47 mouse cellular contexts compared by ENCODE assay signal in genomic region chr11:101969835-101970234, GRCm38 (mm10). TPM values are rescaled to one million over a fixed set of nuclear protein-coding genes. Genes with fewer than 3 reads are reported as not detected.
"Had no signal": no experiment of that assay in that cellular context is flagged by ENCODE, and none has a peak within 500 bp of the region (broad histone marks: within the 10 kb centered on the region; RNA-seq: fewer than 3 reads in every experiment).

No protein-coding gene starts in this region.

- H3K4me3 ChIP-seq: limb, embryonic 10.5 days; limb, embryonic 12.5 days; limb, embryonic 13.5 days; limb, embryonic 15.5 days; liver, embryonic 12.5 days; liver, embryonic 13.5 days; liver, embryonic 15.5 days; lung, embryonic 15.5 days; megakaryocyte, embryonic 14.5 days; midbrain, embryonic 10.5 days; midbrain, embryonic 12.5 days; midbrain, embryonic 13.5 days; midbrain, embryonic 15.5 days; neural tube, embryonic 12.5 days; neural tube, embryonic 13.5 days had no signal

- DNase-seq: left cerebral cortex, postnatal 4 days; liver; liver, embryonic 13.5 days; liver, postnatal 0 days; lung, adult 18-20 months; lung, adult 2 months; lung, embryonic 14.5 days; lung, postnatal 10 days; lung, postnatal 14 days; lung, postnatal 36 days; lung, postnatal 4 days; midbrain, embryonic 14.5 days had no signal

- H3K36me3 ChIP-seq: limb, embryonic 10.5 days; limb, embryonic 12.5 days; limb, embryonic 13.5 days; liver, embryonic 12.5 days; liver, embryonic 15.5 days; lung, embryonic 15.5 days; midbrain, embryonic 10.5 days; midbrain, embryonic 12.5 days; midbrain, embryonic 13.5 days; midbrain, embryonic 15.5 days; neural tube, embryonic 12.5 days; neural tube, embryonic 13.5 days had no signal

- H3K4me2 ChIP-seq: limb, embryonic 12.5 days; limb, embryonic 13.5 days; limb, embryonic 15.5 days; liver, embryonic 11.5 days; liver, embryonic 12.5 days; liver, embryonic 13.5 days; liver, embryonic 15.5 days; lung, embryonic 14.5 days; lung, embryonic 15.5 days; midbrain, embryonic 11.5 days; midbrain, embryonic 12.5 days; midbrain, embryonic 13.5 days; midbrain, embryonic 15.5 days; neural tube, embryonic 12.5 days; neural tube, embryonic 13.5 days had no signal

RNA-seq across cellular contexts. Expression of gene Sost, which starts 3.0 kb away (rescaled TPM):
- total RNA-seq: left cerebral cortex, postnatal 10 days; left cerebral cortex, postnatal 14 days; left cerebral cortex, postnatal 25 days; left cerebral cortex, postnatal 4 days; liver, adult 2 months; megakaryocyte progenitor cell, adult 5-6 weeks; megakaryocyte, adult 5-6 weeks; megakaryocyte-erythroid progenitor cell, adult 5-6 weeks; monocyte, adult 5-6 weeks had no signal
- polyA plus RNA-seq: liver, embryonic 11.5 days; liver, embryonic 16.5 days; liver, postnatal 0 days; lung, embryonic 14.5 days; lung, postnatal 0 days; macrophage; midbrain, embryonic 11.5 days; midbrain, embryonic 14.5 days; midbrain, embryonic 15.5 days; midbrain, embryonic 16.5 days; neural tube, embryonic 11.5 days had no signal

RNA-seq across cellular contexts. Expression of gene Cfap97d1, which starts 14.2 kb away (rescaled TPM):
- total RNA-seq: left cerebral cortex, postnatal 10 days; left cerebral cortex, postnatal 14 days; left cerebral cortex, postnatal 25 days; left cerebral cortex, postnatal 36 days; left cerebral cortex, postnatal 4 days; liver, adult 2 months; megakaryocyte progenitor cell, adult 5-6 weeks; megakaryocyte, adult 5-6 weeks; megakaryocyte-erythroid progenitor cell, adult 5-6 weeks; midbrain, postnatal 0 days had no signal
- polyA plus RNA-seq: limb, embryonic 10.5 days; limb, embryonic 11.5 days; limb, embryonic 12.5 days; limb, embryonic 13.5 days; limb, embryonic 14.5 days; limb, embryonic 15.5 days; liver, adult 2 months; liver, embryonic 11.5 days; liver, embryonic 12.5 days; liver, embryonic 13.5 days; liver, embryonic 14.5 days; liver, embryonic 15.5 days; liver, embryonic 16.5 days; liver, postnatal 0 days; lung, adult 2 months; lung, embryonic 14.5 days; lung, embryonic 15.5 days; lung, embryonic 16.5 days; macrophage; midbrain, embryonic 10.5 days; midbrain, embryonic 11.5 days; midbrain, embryonic 12.5 days; midbrain, embryonic 13.5 days; midbrain, embryonic 14.5 days; midbrain, embryonic 15.5 days; midbrain, embryonic 16.5 days; midbrain, postnatal 0 days; neural tube, embryonic 11.5 days; neural tube, embryonic 12.5 days; neural tube, embryonic 13.5 days had no signal

RNA-seq across cellular contexts. Expression of gene Mpp3, which starts 58.4 kb away (rescaled TPM):
- total RNA-seq: megakaryocyte progenitor cell, adult 5-6 weeks; megakaryocyte, adult 5-6 weeks; megakaryocyte-erythroid progenitor cell, adult 5-6 weeks; monocyte, adult 5-6 weeks had no signal
- polyA plus RNA-seq: macrophage had no signal
